Mouse (Mus musculus) lung, postnatal 0 days (tissue): ENCODE measurements around the gene Naip5. TPM values are rescaled to one million over a fixed set of nuclear protein-coding genes. Genes with fewer than 3 reads are reported as not detected.
A peak's percentile ranks its signal among the peaks of the same experiment; 100 is the strongest.
"Not testable (repeated sequence)": the region's sequence is repeated elsewhere in the genome, so short reads cannot be mapped to it uniquely, and the experiment has no call there.

Experiments
- ATAC-seq: fragments of 200-750 bp; cut with Nextera tagmentation; 2 replicates; pipeline ENCODE4 v1.8.0; 2017; ENCODE audit warnings: moderate library complexity
- DNase-seq: peaks from one replicate; pipeline ENCODE4 v3.0.0-alpha.2; 2016; ENCODE audit warnings: low spot score
- H3K27ac ChIP-seq: fragments of 300-500 bp; sonication (generic); 2 replicates; pipeline ENCODE4 v1.5.1; 2014; ENCODE audit warnings: antibody characterized with exemption, mild to moderate bottlenecking, low read length, mixed read lengths
- H3K27me3 ChIP-seq: fragments of 300-500 bp; sonication (generic); replicated peaks from 2 replicates; pipeline ENCODE4 v1.6.1; 2014; ENCODE audit warnings: low read length, mixed read lengths; ENCODE audit not compliant: insufficient read depth
- H3K36me3 ChIP-seq: fragments of 300-500 bp; sonication (generic); 2 replicates; pipeline ENCODE4 v1.6.1; 2014; ENCODE audit warnings: low read length, mixed read lengths; ENCODE audit not compliant: insufficient read depth
- H3K4me1 ChIP-seq: fragments of 300-500 bp; sonication (generic); 2 replicates; pipeline ENCODE4 v1.6.1; 2014; ENCODE audit warnings: antibody characterized with exemption, low read depth, low read length, mixed read lengths; ENCODE audit not compliant: insufficient read depth
- H3K4me2 ChIP-seq: fragments of 300-500 bp; sonication (generic); replicated peaks from 2 replicates; pipeline ENCODE4 v1.6.1; 2014; ENCODE audit warnings: low read depth, mild to moderate bottlenecking, low read length, moderate library complexity, mixed read lengths
- H3K4me3 ChIP-seq: fragments of 300-500 bp; sonication (generic); 2 replicates; pipeline ENCODE4 v1.5.1; 2014; ENCODE audit warnings: low read depth, low read length
- H3K9ac ChIP-seq: fragments of 300-500 bp; sonication (generic); replicated peaks from 2 replicates; pipeline ENCODE4 v1.6.1; 2014; ENCODE audit warnings: low read depth, mild to moderate bottlenecking
- H3K9me3 ChIP-seq: fragments of 300-500 bp; sonication (generic); 2 replicates; pipeline ENCODE4 v1.6.1; 2016; ENCODE audit warnings: low read length, mixed read lengths
- CTCF ChIP-seq: IDR thresholded peaks from 2 replicates; pipeline ENCODE4 v1.5.1; 2016; ENCODE audit warnings: antibody characterized with exemption, mild to moderate bottlenecking
- EP300 ChIP-seq: IDR thresholded peaks from 2 replicates; pipeline ENCODE4 v1.6.1; 2016; ENCODE audit warnings: antibody characterized with exemption, mild to moderate bottlenecking, control low read depth
- WGBS: fragments of 180-500 bp; shearing (Covaris S2); extraction: QIAGEN DNeasy Blood & Tissue Kit; methylation state at CpG from one replicate; pipeline ENCODE4 v1.1.7; 2014; 5-methylcytosine and 5-hydroxymethylcytosine counted together
- polyA plus RNA-seq: library from polyadenylated mRNA; unstranded; fragments of >200 nt; fragmentation: Nextera tagmentation; extraction: Ambion mirVana; gene quantifications from 2 replicates; pipeline ENCODE4 v1.2.1, GENCODE M21; 2015

Naip5 gene
- polyA plus RNA-seq, 1 experiment from 2014 or later, result 0.67 TPM

DNA sequence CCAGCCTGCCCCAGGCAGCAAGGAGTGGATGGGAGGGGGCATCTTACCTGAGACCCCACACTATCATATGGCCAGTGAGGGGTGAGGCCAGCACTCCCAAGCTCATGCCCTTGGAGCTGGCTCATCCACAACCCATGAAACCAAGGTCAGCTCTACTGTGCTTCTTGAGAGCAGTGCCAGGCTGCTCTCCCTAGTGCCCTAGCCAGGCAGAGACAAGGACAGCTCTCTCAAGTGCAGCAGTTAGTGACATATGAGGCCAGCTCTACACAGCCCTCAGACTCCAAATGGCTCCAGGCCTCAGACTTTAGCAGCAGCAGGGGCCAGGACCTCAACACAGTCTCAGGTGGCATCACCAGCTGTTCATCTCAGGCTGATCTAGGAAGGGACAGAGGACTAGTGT, 2.4 kb downstream of the Naip5 start:
- Histone ChIP-seq H3K36me3 (no peaks in the 10 kb centered on the region), H3K9me3 (no peaks in the 10 kb centered on the region), H3K4me3 (no peak overlapping the region), H3K4me1 (no peaks in the 10 kb centered on the region), H3K9ac (no peak overlapping the region), H3K27ac (no peak overlapping the region), H3K4me2 (no peak overlapping the region), H3K27me3 (no peaks in the 10 kb centered on the region)
- no peak for ATAC-seq
- TF ChIP-seq CTCF, result no peak
- TF ChIP-seq EP300, result no peak
- DNase-seq, result no peak

DNA sequence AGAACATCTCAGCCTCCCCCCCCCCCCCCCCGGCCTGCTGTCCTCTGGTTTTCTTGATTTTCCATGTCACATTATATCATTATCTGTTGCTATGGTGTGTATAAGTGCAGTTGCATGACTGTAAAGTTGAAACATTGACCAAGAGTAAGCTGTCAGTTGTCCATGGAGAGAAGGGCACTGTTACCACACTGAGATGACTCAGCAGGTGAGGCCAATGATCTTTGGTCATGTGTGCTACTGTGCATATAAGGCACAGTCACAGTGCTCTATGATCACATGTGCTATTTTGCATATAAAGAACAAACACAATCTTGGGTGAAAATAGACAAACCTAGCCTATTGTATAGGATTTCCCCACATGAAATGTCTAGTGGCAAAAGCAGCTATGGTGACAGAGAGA, 32.4 kb downstream of the Naip5 start:
- not testable (repeated sequence) for H3K4me1 ChIP-seq, ATAC-seq, H3K9ac ChIP-seq, DNase-seq, H3K27me3 ChIP-seq, H3K36me3 ChIP-seq, H3K9me3 ChIP-seq, H3K4me3 ChIP-seq, H3K27ac ChIP-seq, H3K4me2 ChIP-seq
- WGBS, result 20% methylated on average over 1 of the region's 1 CpGs

DNA sequence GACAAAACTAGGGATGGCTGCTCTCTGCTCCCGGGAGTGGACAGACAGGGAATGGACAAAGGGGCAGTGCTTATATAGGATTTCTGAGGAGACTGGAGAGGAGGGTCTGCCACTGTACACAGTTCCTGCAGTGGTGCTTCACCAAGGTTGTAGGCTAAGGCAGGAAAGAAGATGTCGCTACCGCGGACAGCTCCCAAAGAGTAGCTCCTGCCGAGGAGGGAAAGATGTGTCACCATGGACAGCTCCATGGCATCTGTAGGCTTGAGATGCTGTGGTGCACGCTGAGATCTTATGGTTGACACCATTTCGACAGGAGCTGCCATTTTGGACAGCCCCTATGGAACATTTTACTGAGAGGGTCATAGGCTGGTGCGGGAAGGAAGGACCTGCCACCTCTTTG, 35.6 kb downstream of the Naip5 start:
- no peak for TF ChIP-seq EP300
- no peak for TF ChIP-seq CTCF
- no peaks in the 10 kb centered on the region for H3K9me3 ChIP-seq
- no peak overlapping the region for H3K4me3 ChIP-seq
- no peaks in the 10 kb centered on the region for H3K27me3 ChIP-seq
- no peak overlapping the region for H3K27ac ChIP-seq
- 23% methylated on average over 8 of the region's 8 CpGs for WGBS
- no peak overlapping the region for H3K4me2 ChIP-seq
- H3K36me3 ChIP-seq, result no peaks in the 10 kb centered on the region
- DNase-seq (peak; percentile 61), ATAC-seq (no peak)
- H3K9ac ChIP-seq, result no peak overlapping the region
- H3K4me1 ChIP-seq, result no peaks in the 10 kb centered on the region

DNA sequence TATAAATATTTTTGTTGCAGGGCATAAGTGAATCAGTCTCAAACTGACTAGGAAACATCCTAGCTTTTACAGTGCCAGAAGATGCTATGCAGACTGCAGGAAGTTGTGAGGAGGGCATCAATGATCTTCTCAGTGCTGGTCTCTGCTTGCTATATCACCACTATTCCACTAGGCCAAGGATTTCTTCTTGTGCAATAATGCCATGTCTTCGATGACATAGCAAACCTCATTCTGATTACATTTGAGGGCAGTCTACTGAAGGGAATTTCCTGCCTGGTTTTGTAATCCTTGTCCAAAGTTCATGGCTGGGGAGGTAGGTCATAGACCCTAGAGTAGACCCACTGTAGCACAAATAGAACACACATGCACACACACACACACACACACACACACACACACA, 42.8 kb downstream of the Naip5 start:
- WGBS, result 73% methylated on average over 1 of the region's 1 CpGs
- ATAC-seq (no peak), DNase-seq (no peak)
- Histone ChIP-seq H3K9ac (no peak overlapping the region), H3K4me3 (no peak overlapping the region), H3K36me3 (no peaks in the 10 kb centered on the region), H3K4me1 (no peaks in the 10 kb centered on the region), H3K9me3 (no peaks in the 10 kb centered on the region), H3K27me3 (no peaks in the 10 kb centered on the region), H3K27ac (no peak overlapping the region), H3K4me2 (no peak overlapping the region)
- TF ChIP-seq EP300, result no peak
- no peak for TF ChIP-seq CTCF

DNA sequence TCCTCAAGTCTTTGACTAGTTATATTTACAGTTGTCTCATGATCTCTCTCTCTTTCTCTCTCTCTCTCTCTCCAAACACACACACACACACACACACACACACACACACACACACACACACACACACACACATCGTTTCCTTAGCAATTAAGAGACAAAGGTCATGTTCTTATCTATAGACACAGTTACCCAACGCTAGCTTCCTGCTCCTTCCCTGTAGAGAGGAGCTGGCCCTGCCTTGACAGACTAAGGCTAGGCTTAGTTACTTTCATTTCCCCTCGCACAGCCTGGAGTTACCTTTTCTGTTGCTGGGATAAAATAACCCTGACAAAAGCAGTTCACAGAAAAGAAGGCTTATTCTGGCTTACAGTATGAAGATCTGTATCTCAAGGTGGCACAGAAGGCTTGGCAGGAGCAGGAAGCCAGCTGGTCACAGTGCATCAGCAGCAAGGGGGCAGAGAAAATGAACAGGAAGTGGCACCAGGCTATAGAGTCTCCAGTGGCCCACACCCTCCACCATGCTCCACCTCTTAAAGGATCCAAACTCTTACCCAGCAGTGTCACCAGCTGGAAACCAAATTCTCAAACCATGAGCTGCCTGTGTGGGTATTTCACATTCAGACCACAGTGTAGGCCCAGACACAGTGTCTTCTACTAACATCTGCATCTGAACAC, 44.3 kb downstream of the Naip5 start, which contains the start of gene Naip2:
TSS of gene Naip2 (minus strand) at position 434 of the 675 bp plus-strand sequence.
- not testable (repeated sequence) for H3K27ac ChIP-seq, H3K4me3 ChIP-seq, H3K36me3 ChIP-seq, H3K9ac ChIP-seq, H3K27me3 ChIP-seq, H3K4me2 ChIP-seq, H3K9me3 ChIP-seq, H3K4me1 ChIP-seq
- WGBS, result 31% methylated on average over 3 of the region's 3 CpGs
- DNase-seq (peak; percentile 14), ATAC-seq (peak; percentile 56; the same call in 1 of the 2 replicates)

DNA sequence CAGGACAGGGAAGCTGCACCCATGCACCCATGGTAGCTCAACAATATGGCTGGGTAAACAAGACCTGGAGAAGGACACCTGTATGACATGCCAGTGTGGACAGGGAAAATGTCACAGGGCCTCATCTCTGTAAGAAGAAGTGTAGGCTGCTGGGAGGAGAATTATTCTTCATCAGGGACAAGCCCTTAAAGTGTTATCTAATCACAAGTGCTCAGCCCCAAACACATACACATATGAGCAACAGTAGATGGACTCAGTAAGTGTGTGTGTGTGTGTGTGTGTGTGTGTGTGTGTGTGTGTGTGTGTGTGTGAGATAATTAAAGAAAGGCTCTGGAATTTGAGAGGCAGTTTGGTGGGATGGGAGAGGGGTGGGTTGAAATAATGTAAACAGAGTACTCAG, 45.3 kb downstream of the Naip5 start:
- Histone ChIP-seq H3K27ac (no peak overlapping the region), H3K4me1 (no peaks in the 10 kb centered on the region), H3K27me3 (no peaks in the 10 kb centered on the region), H3K4me3 (no peak overlapping the region), H3K4me2 (no peak overlapping the region), H3K9me3 (no peaks in the 10 kb centered on the region), H3K36me3 (no peaks in the 10 kb centered on the region), H3K9ac (no peak overlapping the region)
- TF ChIP-seq EP300, result no peak
- no peak for TF ChIP-seq CTCF
- DNase-seq, result no peak
- no peak for ATAC-seq

DNA sequence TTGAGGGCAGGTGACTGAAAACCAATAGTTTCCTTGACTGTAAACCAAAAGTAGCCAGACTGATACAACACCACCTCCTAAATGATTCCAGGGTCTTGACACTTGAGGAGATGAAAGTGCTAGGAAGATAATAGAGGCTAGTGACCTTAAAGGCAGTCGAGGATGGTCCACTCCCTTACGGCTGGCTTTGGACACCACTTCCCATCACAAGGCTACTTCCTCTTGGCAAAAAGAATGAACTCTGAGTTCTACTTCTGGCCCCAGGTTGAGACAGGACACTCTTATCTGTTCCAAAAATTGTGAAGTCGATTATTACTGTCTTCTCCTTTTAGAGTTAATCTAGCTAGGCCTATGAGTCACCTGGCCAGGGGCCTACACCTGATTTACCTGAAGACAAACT, 50.7 kb downstream of the Naip5 start:
- H3K4me3 ChIP-seq, result no peak overlapping the region
- no peak overlapping the region for H3K9ac ChIP-seq
- no peak for TF ChIP-seq EP300
- TF ChIP-seq CTCF, result no peak
- no peak overlapping the region for H3K4me2 ChIP-seq
- H3K27me3 ChIP-seq, result no peaks in the 10 kb centered on the region
- DNase-seq, result no peak
- 63% methylated on average over 3 of the region's 3 CpGs for WGBS
- H3K9me3 ChIP-seq, result no peaks in the 10 kb centered on the region
- no peaks in the 10 kb centered on the region for H3K36me3 ChIP-seq
- no peaks in the 10 kb centered on the region for H3K4me1 ChIP-seq
- no peak overlapping the region for H3K27ac ChIP-seq
- no peak for ATAC-seq

DNA sequence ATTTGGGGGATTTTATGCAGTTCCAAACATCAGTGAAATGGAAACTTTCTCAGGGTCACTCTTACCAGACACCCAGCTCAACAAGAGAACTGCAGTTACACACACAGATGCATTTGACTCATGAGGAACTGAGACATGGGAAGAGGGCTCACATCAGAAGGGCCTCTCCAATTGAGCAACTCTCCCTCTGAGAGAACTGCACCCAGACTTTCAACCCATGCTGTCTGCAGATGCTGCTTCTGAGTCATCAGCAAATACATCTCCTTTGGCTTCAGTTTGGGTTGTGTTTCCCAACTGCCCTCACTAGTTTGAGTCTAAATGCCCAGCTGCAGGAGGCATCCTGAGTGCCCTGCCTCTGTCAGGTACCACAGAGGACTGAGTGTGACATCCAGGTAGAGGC, 63.0 kb downstream of the Naip5 start:
- not testable (repeated sequence) for ATAC-seq, H3K4me3 ChIP-seq, H3K27me3 ChIP-seq, H3K27ac ChIP-seq, H3K4me1 ChIP-seq, H3K4me2 ChIP-seq, H3K9ac ChIP-seq, H3K9me3 ChIP-seq, H3K36me3 ChIP-seq
- DNase-seq, result peak; percentile 22

DNA sequence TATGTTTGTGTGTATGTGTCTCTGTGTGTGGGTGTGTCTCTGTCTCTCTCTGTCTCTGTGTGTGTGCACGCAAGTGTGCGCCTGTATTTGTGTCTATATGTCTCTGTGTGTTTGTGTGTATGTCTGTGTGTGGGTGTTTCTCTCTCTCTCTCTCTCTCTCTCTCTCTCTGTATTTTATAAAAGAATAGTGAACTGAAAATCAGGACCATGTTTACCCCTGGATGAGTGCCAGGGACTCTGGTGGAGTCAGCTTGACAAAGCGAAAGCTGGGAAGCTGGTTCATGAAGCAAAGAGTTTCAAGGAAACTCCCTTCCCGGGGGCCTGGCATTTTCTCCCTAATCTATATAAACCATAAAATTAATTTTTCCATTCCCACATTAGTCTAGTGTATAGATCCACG, 71.8 kb downstream of the Naip5 start:
- not testable (repeated sequence) for H3K9me3 ChIP-seq, H3K4me3 ChIP-seq, H3K4me1 ChIP-seq, H3K27me3 ChIP-seq, ATAC-seq, H3K27ac ChIP-seq, H3K9ac ChIP-seq, DNase-seq, H3K36me3 ChIP-seq, H3K4me2 ChIP-seq
- 56% methylated on average over 3 of the region's 5 CpGs for WGBS
